Mouse (Mus musculus): ENCODE measurements around the gene Olfr1411.

- TF ChIP-seq USF1 (IDR thresholded peaks at IDR 0.05; ENCODE audit: low read depth) (no peak), POLR2A (IDR thresholded peaks at IDR 0.05; ENCODE audit: insufficient read length, low read depth) (no peak), E2F4 (IDR thresholded peaks at IDR 0.05; ENCODE audit: insufficient read depth) (no peak), MAX (IDR thresholded peaks at IDR 0.05; ENCODE audit: low read depth) (no peak), TCF12 (IDR thresholded peaks at IDR 0.05; ENCODE audit: insufficient read depth, poor library complexity, severe bottlenecking) (no peak), POLR2AphosphoS2 (IDR thresholded peaks at IDR 0.05; ENCODE audit: insufficient read length, low read depth) (no peak), MYOG (IDR thresholded peaks at IDR 0.05; ENCODE audit: control insufficient read depth in 1 of 3, insufficient read depth in 1 of 3, insufficient read length in 2 of 3, low read depth in 2 of 3) (no peak), CEBPB (IDR thresholded peaks at IDR 0.05; ENCODE audit: insufficient read depth, poor library complexity, severe bottlenecking) (no peak), SRF (IDR thresholded peaks at IDR 0.05; ENCODE audit: control insufficient read depth, insufficient read length, low read depth) (no peak)
Measured at GRCm38 (mm10) chr1:92571022-92571421, 23.2 kb upstream of the Olfr1411 start, which contains the start of gene Olfr1413.

Data from myocyte (in vitro differentiated cells).